Mouse (Mus musculus) ES-Bruce4 (cell line): ENCODE measurements at regions not wholly inside any gene's neighbourhood (a gene's known extent, or its start where the extent isn't known, plus 50 kb on each side); places are given as distances from the start of the nearest gene placed in this dataset.

Experiments
- H3K27ac ChIP-seq: 2 replicates; pipeline ENCODE4 v1.5.1; 2012; ENCODE audit warnings: low read length, inconsistent platforms; ENCODE audit not compliant: insufficient read depth
- H3K27me3 ChIP-seq: 2 replicates; pipeline ENCODE4 v1.6.1; 2012; ENCODE audit warnings: mild to moderate bottlenecking, low read length, inconsistent platforms; ENCODE audit not compliant: control insufficient read depth, poor library complexity, insufficient read depth, severe bottlenecking
- H3K36me3 ChIP-seq: 2 replicates; pipeline ENCODE4 v1.6.1; 2012; ENCODE audit warnings: inconsistent platforms, mild to moderate bottlenecking, low read length, moderate library complexity; ENCODE audit not compliant: control insufficient read depth, poor library complexity, insufficient read depth, severe bottlenecking
- H3K4me1 ChIP-seq: one replicate; pipeline ENCODE4 v1.8.1; 2011; ENCODE audit warnings: low read length; ENCODE audit not compliant: control insufficient read depth, insufficient read depth
- H3K4me3 ChIP-seq: 2 replicates; pipeline ENCODE4 v1.5.1; 2011; ENCODE audit warnings: low read depth, mild to moderate bottlenecking, low read length
- H3K9ac ChIP-seq: 2 replicates; pipeline ENCODE4 v1.6.1; 2012; ENCODE audit warnings: low read depth, mild to moderate bottlenecking, inconsistent platforms; ENCODE audit not compliant: poor library complexity, severe bottlenecking
- H3K9me3 ChIP-seq: replicated peaks from 2 replicates; pipeline ENCODE4 v1.6.1; 2012; ENCODE audit warnings: mild to moderate bottlenecking, low read length, inconsistent platforms; ENCODE audit not compliant: control insufficient read depth, poor library complexity, insufficient read depth, severe bottlenecking
- CTCF ChIP-seq: IDR thresholded peaks from one replicate; pipeline ENCODE4 v1.8.1; 2011; ENCODE audit warnings: low read depth, low read length
- EP300 ChIP-seq: IDR thresholded peaks from 2 replicates; pipeline ENCODE4 v1.6.1; 2011; ENCODE audit warnings: low read depth, low read length; ENCODE audit not compliant: insufficient read depth
- POLR2A ChIP-seq: IDR thresholded peaks from one replicate; pipeline ENCODE4 v1.8.1; 2011; ENCODE audit warnings: low read length; ENCODE audit not compliant: insufficient read depth

- H3K9me3 ChIP-seq, result no peaks in the 10 kb centered on the region
- no peak overlapping the region for H3K9ac ChIP-seq
- no peak overlapping the region for H3K4me3 ChIP-seq
- no peaks in the 10 kb centered on the region for H3K27me3 ChIP-seq
- H3K27ac ChIP-seq, result no peak overlapping the region
- no peaks in the 10 kb centered on the region for H3K4me1 ChIP-seq
- H3K36me3 ChIP-seq, result no peaks in the 10 kb centered on the region
- no peak for TF ChIP-seq CTCF
- TF ChIP-seq EP300, result no peak
- TF ChIP-seq POLR2A, result no peak
Observed at GRCm38 (mm10) chr2:129912556-129912955, 99.6 kb upstream of the Tgm3 start.

- no peaks in the 10 kb centered on the region for H3K36me3 ChIP-seq
- H3K4me1 ChIP-seq, result no peaks in the 10 kb centered on the region
- H3K27ac ChIP-seq, result no peak overlapping the region
- no peak overlapping the region for H3K4me3 ChIP-seq
- no peak overlapping the region for H3K9ac ChIP-seq
- TF ChIP-seq CTCF, result no peak
- TF ChIP-seq POLR2A, result no peak
- no peak for TF ChIP-seq EP300
- no peaks in the 10 kb centered on the region for H3K27me3 ChIP-seq
- H3K9me3 ChIP-seq, result no peaks in the 10 kb centered on the region
Observed at GRCm38 (mm10) chr2:129914261-129914660, 97.9 kb upstream of the Tgm3 start.

DNA sequence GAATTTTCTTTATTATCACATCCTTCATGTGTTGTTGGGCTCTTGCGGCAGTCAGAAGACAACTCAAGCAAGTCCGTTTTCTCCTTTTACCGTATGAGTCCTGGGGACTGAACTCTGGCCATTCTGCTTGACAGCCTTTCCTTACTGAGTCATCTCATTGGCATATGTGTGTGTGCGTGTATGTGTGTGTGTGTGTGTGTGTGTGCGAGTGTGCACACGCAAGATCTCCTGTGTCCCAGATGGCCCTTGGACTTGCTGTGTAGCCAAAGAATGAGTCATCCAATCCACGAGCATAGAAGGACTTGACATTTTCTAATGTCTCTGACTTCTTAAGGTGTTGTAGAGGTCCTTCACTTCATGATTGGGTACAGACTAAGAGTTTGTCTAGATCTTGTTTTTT, 95.7 kb upstream of the Tgm3 start:
- TF ChIP-seq POLR2A (no peak), EP300 (no peak), CTCF (no peak)
- no peak overlapping the region for H3K4me3 ChIP-seq
- no peaks in the 10 kb centered on the region for H3K27me3 ChIP-seq
- no peak overlapping the region for H3K9ac ChIP-seq
- H3K4me1 ChIP-seq, result no peaks in the 10 kb centered on the region
- no peaks in the 10 kb centered on the region for H3K36me3 ChIP-seq
- no peaks in the 10 kb centered on the region for H3K9me3 ChIP-seq
- H3K27ac ChIP-seq, result no peak overlapping the region

DNA sequence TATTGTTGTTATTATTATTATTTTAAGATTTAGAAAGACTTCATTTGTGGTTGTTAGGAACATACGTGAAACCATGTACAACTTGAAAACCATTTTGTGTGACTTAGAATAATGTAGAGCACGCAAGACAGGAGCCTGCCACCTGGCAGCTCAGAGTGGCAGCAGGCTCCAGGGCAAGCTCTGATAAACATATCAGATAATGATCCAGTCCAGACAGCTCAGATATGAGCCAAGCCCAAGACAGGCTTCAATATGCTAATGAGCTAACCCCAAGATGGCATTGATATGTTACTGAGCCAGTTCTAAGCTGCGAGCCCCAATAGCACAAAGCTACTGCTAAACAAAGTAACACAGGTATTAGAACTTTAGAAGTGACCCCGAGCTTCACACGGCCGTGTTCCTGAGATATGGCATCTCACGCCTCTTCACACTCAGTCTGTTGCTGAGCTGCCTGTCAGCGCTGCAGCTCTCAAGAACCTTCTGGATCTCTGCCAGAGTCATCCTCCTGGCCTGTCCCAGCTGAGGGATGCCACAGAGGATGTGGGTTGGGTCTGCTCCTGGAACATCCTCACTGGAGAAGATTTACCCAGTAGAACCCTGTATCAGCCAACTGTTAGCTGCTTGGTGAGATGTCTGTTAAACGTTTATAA, 93.9 kb upstream of the Tgm3 start:
- no peaks in the 10 kb centered on the region for H3K9me3 ChIP-seq
- no peaks in the 10 kb centered on the region for H3K36me3 ChIP-seq
- no peaks in the 10 kb centered on the region for H3K27me3 ChIP-seq
- TF ChIP-seq CTCF (no peak), EP300 (no peak), POLR2A (no peak)
- H3K4me1 ChIP-seq, result no peaks in the 10 kb centered on the region
- H3K27ac ChIP-seq, result no peak overlapping the region
- H3K4me3 ChIP-seq, result no peak overlapping the region
- no peak overlapping the region for H3K9ac ChIP-seq

- H3K9me3 ChIP-seq, result no peaks in the 10 kb centered on the region
- H3K27me3 ChIP-seq, result no peaks in the 10 kb centered on the region
- no peaks in the 10 kb centered on the region for H3K4me1 ChIP-seq
- H3K9ac ChIP-seq, result no peak overlapping the region
- H3K36me3 ChIP-seq, result no peaks in the 10 kb centered on the region
- H3K4me3 ChIP-seq, result no peak overlapping the region
- H3K27ac ChIP-seq, result no peak overlapping the region
- TF ChIP-seq EP300, result no peak
- TF ChIP-seq POLR2A, result no peak
- TF ChIP-seq CTCF, result no peak
Observed at GRCm38 (mm10) chr2:129919551-129919950, 92.6 kb upstream of the Tgm3 start.

DNA sequence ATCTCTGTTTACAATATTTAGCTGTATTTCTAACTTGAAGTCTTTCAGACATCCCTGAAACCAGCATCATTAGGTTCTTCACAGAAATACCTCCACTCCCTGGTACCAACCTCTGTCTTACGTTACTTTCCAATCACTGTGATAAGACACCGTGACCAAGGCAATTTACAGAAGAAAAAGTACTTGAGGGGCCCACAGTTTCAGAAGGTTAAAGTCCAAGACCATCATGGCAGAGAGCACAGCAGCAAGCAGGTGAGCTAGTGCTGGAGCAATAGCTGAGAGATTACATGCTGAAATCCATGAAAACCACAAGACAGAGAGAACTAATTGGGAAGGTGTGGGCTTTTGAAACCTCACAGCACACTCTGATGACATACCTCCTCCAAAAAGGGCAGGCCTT, 84.9 kb upstream of the Tgm3 start:
- H3K36me3 ChIP-seq, result no peaks in the 10 kb centered on the region
- no peaks in the 10 kb centered on the region for H3K4me1 ChIP-seq
- H3K27ac ChIP-seq, result no peak overlapping the region
- no peaks in the 10 kb centered on the region for H3K27me3 ChIP-seq
- H3K4me3 ChIP-seq, result no peak overlapping the region
- H3K9me3 ChIP-seq, result no peaks in the 10 kb centered on the region
- no peak for TF ChIP-seq CTCF
- TF ChIP-seq POLR2A, result no peak
- no peak for TF ChIP-seq EP300
- H3K9ac ChIP-seq, result no peak overlapping the region
